Mouse (Mus musculus) olfactory bulb, adult 2 months (tissue): Measurements from ENCODE around the gene Irf2bp1. TPM values are rescaled to one million over a fixed set of nuclear protein-coding genes. Genes with fewer than 3 reads are reported as not detected.

Source experiments
- H3K27ac ChIP-seq: fragments of 200-500 bp; 2 replicates; pipeline ENCODE4 v1.5.1; 2012; ENCODE audit warnings: low read depth, low read length; ENCODE audit not compliant: insufficient read depth
- H3K4me1 ChIP-seq: fragments of 200-500 bp; 2 replicates; pipeline ENCODE4 v1.6.1; 2012; ENCODE audit warnings: low read length; ENCODE audit not compliant: control insufficient read depth, insufficient read depth
- H3K4me3 ChIP-seq: fragments of 200-500 bp; 2 replicates; pipeline ENCODE4 v1.5.1; 2012; ENCODE audit warnings: mild to moderate bottlenecking, low read depth, low read length, moderate library complexity; ENCODE audit not compliant: insufficient read depth
- CTCF ChIP-seq: fragments of 200-500 bp; IDR thresholded peaks from 2 replicates; pipeline ENCODE4 v1.5.1; 2012; ENCODE audit warnings: low read depth, mild to moderate bottlenecking, low read length, moderate library complexity; ENCODE audit not compliant: insufficient read depth
- POLR2A ChIP-seq: fragments of 200-500 bp; IDR thresholded peaks from 2 replicates; pipeline ENCODE4 v1.6.1; 2012; ENCODE audit warnings: mild to moderate bottlenecking, low read depth, low read length, moderate library complexity; ENCODE audit not compliant: insufficient read depth
- WGBS: fragments of 180-500 bp; shearing (Covaris S2); methylation state at CpG from one replicate; pipeline ENCODE4 v1.1.7; 2018; 5-methylcytosine and 5-hydroxymethylcytosine counted together
- polyA plus RNA-seq: library from polyadenylated mRNA; stranded (reverse); fragments of >200 nt; gene quantifications from 2 replicates; pipeline ENCODE4 v1.2.4, GENCODE M21; 2012; ENCODE audit warnings: low replicate concordance; ENCODE audit not compliant: missing spikeins, insufficient read depth, insufficient read length

The Irf2bp1 gene
- polyA plus RNA-seq, 1 experiment, result not detected

DNA sequence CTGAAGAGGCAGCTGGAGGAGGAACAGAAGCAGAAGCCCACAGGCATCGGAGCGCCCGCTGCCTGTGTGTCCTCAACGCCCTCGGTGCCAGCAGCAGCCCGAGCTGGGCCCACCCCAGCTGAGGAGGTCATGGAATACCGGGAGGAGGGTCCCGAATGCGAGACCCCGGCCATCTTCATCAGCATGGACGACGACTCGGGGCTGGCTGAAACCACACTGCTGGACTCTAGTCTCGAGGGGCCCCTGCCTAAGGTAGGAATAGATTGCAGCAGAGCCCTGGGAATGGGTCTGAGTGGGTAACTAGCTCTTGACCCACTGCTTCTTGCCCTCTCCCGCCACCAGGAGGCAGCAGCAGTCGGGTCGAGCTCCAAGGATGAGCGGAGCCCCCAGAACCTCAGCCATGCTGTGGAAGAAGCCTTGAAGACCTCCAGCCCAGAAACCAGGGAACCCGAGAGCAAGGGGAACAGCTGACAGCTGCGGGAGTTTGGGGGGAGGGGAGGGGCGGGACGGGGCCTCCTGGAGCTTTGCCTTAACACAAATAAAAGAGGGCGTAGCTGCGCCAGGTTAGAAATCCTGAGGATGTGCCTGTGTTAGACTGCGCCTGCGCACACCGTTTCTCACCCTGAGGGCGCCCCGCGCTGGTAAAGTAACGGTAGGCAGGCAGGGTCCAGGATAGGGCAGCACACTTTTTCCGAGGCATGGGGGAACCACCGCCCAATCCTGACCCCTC lies 50.4 kb downstream of the Irf2bp1 start, which contains the start of gene Rsph6a:
Gene Rsph6a, plus strand, starts transcription at position 644 of the 730 bp plus-strand sequence.
- WGBS, result 20% methylated on average over 32 of the region's 33 CpGs
- TF ChIP-seq POLR2A (no peak), CTCF (peak; percentile 69)
- peaks cover 57% of the 10 kb centered on the region for H3K4me1 ChIP-seq
- peak within 1 kb of the TSS; percentile 94 for H3K27ac ChIP-seq
- no peak within 1 kb of the TSS for H3K4me3 ChIP-seq

DNA sequence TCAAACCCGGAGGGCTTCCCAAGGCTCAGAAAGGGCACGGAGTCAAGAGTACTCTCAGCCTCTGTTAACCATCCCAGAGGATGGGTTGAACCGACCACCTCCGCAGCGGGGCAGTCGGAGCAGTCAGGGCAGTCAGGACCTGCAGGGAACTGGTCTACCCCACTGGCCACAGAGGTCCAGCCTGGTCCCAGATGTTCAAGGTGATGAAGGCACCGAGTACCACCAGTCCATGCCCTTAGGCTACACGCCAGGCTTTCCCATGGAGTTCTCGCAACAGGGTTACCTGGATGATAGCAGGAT lies 50.9 kb downstream of the Irf2bp1 start:
- no peak for TF ChIP-seq CTCF
- no peak for TF ChIP-seq POLR2A
- Histone ChIP-seq H3K4me1 (peaks cover 54% of the 10 kb centered on the region), H3K4me3 (no peak overlapping the region), H3K27ac (peak overlapping the region; percentile 16; the same call in 1 of the 2 replicates)
- 60% methylated on average over 9 of the region's 9 CpGs for whole genome bisulfite sequencing

DNA sequence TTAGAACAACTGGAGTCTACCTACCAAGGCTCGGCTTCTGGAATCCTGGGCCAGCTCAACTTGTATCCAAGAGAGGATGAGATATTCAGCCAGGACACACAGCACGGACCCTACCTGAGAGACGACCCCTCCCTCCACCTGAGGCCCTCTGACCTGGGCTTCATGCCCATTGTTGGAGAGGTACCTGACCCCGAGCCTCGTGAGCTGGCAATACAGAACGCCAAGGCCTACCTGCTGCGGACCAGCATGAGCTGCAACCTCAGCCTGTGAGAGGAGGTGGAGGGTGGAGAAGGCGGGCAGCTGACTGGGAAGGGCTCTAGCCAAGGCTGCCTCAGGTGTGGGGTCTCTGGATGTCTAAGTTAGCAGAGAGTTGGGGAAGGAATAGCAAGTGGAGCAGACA lies 51.3 kb downstream of the Irf2bp1 start:
- H3K27ac ChIP-seq, result no peak overlapping the region
- whole genome bisulfite sequencing, result 92% methylated on average over 8 of the region's 8 CpGs
- TF ChIP-seq POLR2A (no peak), CTCF (no peak)
- H3K4me1 ChIP-seq, result peaks cover 51% of the 10 kb centered on the region
- no peak overlapping the region for H3K4me3 ChIP-seq

Other genes with a start within 250 kb of the Irf2bp1 start
- not detected in 2 replicates for gene Psg19, start 205.5 kb upstream of the Irf2bp1 start, polyA plus RNA-seq
- not detected in 2 replicates for gene Psg17, start 182.4 kb upstream of the Irf2bp1 start, polyA plus RNA-seq
- not detected in 2 replicates for gene Mill2, start 164.1 kb upstream of the Irf2bp1 start, polyA plus RNA-seq
- gene Pglyrp1, start 132.7 kb upstream of the Irf2bp1 start, polyA plus RNA-seq, result not detected in 2 replicates
- gene Ccdc61, start 93.6 kb upstream of the Irf2bp1 start, polyA plus RNA-seq, result not detected in 2 replicates
- not detected in 2 replicates for gene Nova2, start 78.2 kb upstream of the Irf2bp1 start, polyA plus RNA-seq
- gene Nanos2, start 16.6 kb upstream of the Irf2bp1 start, polyA plus RNA-seq, result not detected in 2 replicates
- not detected in 2 replicates for gene Mypop, start 12.8 kb upstream of the Irf2bp1 start, polyA plus RNA-seq
- not detected in 2 replicates for gene Foxa3, start 19.5 kb downstream of the Irf2bp1 start, polyA plus RNA-seq
- gene Sympk, start 20.3 kb downstream of the Irf2bp1 start, polyA plus RNA-seq, result not detected in 2 replicates
- not detected in 2 replicates for gene Rsph6a, start 50.6 kb downstream of the Irf2bp1 start, polyA plus RNA-seq
- not detected in 2 replicates for gene Dmwd, start 72.2 kb downstream of the Irf2bp1 start, polyA plus RNA-seq
- gene Dmpk, start 79.8 kb downstream of the Irf2bp1 start, polyA plus RNA-seq, result not detected in 2 replicates
- gene Six5, start 90.5 kb downstream of the Irf2bp1 start, polyA plus RNA-seq, result not detected in 2 replicates
- gene Gm4969, start 114.3 kb downstream of the Irf2bp1 start, polyA plus RNA-seq, result not detected in 2 replicates
- gene Fbxo46, start 115.8 kb downstream of the Irf2bp1 start, polyA plus RNA-seq, result not detected in 2 replicates
- not detected in 2 replicates for gene Qpctl, start 145.2 kb downstream of the Irf2bp1 start, polyA plus RNA-seq
- gene Snrpd2, start 145.7 kb downstream of the Irf2bp1 start, polyA plus RNA-seq, result not detected in 2 replicates
- gene Gipr, start 162.1 kb downstream of the Irf2bp1 start, polyA plus RNA-seq, result not detected in 2 replicates
- gene Eml2, start 172.4 kb downstream of the Irf2bp1 start, polyA plus RNA-seq, result not detected in 2 replicates
- not detected in 2 replicates for gene Gpr4, start 208.5 kb downstream of the Irf2bp1 start, polyA plus RNA-seq
- not detected in 2 replicates for gene Opa3, start 224.3 kb downstream of the Irf2bp1 start, polyA plus RNA-seq